Mouse (Mus musculus) cerebellum, postnatal 25 days (tissue): ENCODE measurements around the gene S100a8.

Source experiments
- DNase-seq, 2 experiments: peaks; one replicate each; pipeline ENCODE4 v3.0.0; 2021; ENCODE audit warnings: mixed read lengths in 2 of 2

Gene S100a8

DNA sequence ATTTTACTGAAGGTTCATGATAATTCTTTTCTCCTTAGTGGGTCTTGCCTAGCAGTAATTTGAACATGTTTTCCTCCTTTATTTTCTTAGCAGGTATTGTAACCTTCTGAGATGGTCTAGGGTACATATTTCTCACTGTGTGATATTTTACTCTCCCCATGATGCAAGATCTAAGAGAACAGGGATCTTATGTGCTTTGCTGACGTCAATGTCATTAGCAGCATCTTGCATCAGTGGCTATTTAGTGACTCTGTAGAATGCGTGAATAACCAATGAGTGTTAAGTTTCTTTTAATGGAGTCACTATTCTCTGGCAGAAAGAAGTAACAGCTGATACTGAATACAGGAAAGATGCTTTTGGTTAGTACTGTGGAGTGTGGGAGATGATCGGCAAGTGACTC lies 15.2 kb downstream of the S100a8 start:
- no peak for DNase-seq

GRCm38 (mm10) chr3:90686835-90687234 lies 18.1 kb downstream of the S100a8 start:
- DNase-seq, result no peak

GRCm38 (mm10) chr3:90693496-90693895 lies 24.7 kb downstream of the S100a8 start:
- no peak for DNase-seq

DNA sequence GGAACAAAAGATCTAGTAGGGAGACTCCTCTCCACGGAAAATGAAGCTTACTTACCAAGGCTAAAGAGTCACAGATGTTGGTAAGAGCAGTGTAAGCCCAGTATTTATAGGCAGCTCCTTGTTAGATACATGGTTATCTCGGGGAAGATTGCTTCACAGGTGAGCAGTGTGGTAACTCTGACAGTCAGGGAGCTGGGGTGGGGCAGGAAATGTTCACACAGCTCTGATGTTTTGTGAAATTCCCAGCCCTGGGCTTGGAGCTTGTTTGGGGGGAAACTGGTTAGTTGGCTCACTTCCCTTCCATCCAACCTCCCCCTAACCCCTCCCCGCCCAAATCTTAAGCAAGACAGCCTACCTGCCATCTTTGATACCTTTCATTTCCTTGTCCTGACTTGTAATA lies 26.8 kb downstream of the S100a8 start, which contains the start of gene S100a9:
TSS of gene S100a9 (minus strand) at position 109 of the 400 bp plus-strand sequence.
- DNase-seq, result no peak

GRCm38 (mm10) chr3:90702244-90702643 lies 33.5 kb downstream of the S100a8 start:
- no peak for DNase-seq

GRCm38 (mm10) chr3:90708523-90709202 lies 39.9 kb downstream of the S100a8 start:
- DNase-seq, result peak in 1 of 2 experiments; percentile 35

DNA sequence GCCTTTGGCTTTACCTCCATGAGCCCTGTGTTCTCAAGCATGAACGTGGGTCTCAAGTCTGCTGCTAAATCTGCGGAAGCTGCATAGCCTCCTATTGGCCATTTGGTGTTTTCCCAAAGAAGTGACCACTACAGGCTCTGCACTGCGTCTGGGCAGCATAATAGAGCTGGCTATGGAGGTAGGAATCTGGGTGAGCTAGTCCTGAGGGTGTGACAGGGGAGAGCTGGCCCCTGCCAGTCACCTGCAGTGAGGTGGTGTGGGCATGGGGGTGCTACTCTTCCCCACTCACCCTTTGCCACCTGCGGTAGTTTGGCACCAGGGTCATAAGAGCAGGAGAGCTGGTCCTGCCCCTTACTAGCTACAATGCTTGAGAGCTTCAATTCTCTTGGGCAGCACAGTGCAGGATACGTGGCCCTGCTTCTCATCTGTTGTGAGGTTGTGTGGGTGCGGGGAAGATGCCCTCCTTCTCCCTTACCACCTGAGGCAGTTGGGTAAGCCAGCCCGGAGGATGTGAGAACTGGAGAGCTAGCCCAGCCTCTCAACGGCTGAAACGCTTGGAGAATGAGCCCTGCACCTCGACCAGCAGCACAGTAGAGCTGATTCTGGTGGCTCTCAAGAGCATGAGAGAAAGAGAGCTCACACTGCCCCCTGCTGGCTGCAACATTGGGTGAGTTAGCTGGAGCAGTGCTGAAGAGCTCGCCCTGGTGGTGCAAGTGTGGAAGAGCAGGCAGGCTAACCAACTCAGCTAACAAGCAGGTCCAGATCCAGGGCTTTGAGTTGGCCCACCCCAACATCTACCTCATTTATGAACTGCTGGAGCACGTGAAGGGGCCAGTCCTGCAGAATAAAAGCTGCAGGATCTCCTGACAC lies 41.0 kb downstream of the S100a8 start:
- DNase-seq, result peak; percentile 64 to 82
